Mouse (Mus musculus) E14TG2a.4 (cell line): ENCODE measurements at regions not wholly inside any gene's neighbourhood (a gene's known extent, or its start where the extent isn't known, plus 50 kb on each side); places are given as distances from the start of the nearest gene placed in this dataset.

Experiments
- CTCF ChIP-seq: conservative IDR thresholded peaks from 2 replicates; pipeline ENCODE4 v1.5.1; 2014; ENCODE audit warnings: low read length
- POU5F1 ChIP-seq: IDR thresholded peaks from 2 replicates; pipeline ENCODE4 v1.6.1; 2014; ENCODE audit warnings: low read length, borderline replicate concordance

DNA sequence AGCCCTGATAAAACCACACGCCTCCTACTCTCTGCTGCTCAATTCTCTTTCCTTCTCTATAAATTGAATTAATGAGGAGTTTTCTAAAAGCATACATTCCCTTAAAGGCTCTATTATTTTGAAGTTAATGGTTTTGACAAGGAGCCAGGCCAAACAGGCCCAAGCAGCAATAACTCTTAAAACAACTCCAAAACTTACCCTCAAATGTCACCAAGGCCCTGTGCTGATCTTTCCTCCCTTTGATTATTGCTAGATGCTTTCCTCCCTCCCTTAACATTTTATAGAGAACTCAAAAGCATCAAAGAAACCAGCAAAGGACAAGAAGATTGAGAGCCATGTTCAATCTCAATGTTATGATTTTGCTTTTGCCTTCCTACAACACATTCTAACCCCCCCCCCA, 221.0 kb downstream of the Sox4 start:
- TF ChIP-seq CTCF (no peak), POU5F1 (no peak)
